In genomic region chr11:98816706-98817239, GRCm38 (mm10) we compare ENCODE assay signal across 25 mouse cellular contexts. TPM values are rescaled to one million over a fixed set of nuclear protein-coding genes. Genes with fewer than 3 reads are reported as not detected.
DNase-seq lines count a peak whose midpoint lies in the region; ATAC-seq and TF ChIP-seq lines count a peak whose summit lies in the region.
"Had no signal": no experiment of that assay in that cellular context is flagged by ENCODE, and none has a peak within 500 bp of the region (broad histone marks: within the 10 kb centered on the region; RNA-seq: fewer than 3 reads in every experiment).

No protein-coding gene starts in this region.

- 91% methylated on average over 1 of the region's 1 CpGs for WGBS in liver, adult 2 months
- WGBS in hindbrain, embryonic 16.5 days: 95% methylated on average over 1 of the region's 1 CpGs
- WGBS in midbrain, embryonic 13.5 days: 96% methylated on average over 1 of the region's 1 CpGs

- no peaks in the 10 kb centered on the region for H3K9me3 ChIP-seq in hindbrain, embryonic 16.5 days (ENCODE audit: control insufficient read depth, low read length)
- H3K9me3 ChIP-seq in midbrain, embryonic 13.5 days: no peaks in the 10 kb centered on the region
- H3K9me3 ChIP-seq: heart, embryonic 13.5 days; hindbrain, embryonic 13.5 days; liver, embryonic 13.5 days; neural tube, embryonic 12.5 days had no signal

- TF ChIP-seq POLR2A in liver, adult 2 months (IDR thresholded peaks at IDR 0.05; ENCODE audit: extremely low read depth, insufficient read depth, low read length): no peak

- H3K27ac ChIP-seq in liver, adult 2 months (replicated peaks; ENCODE audit: insufficient read depth, low read depth, low read length): 0 out of 2 replicates have a peak overlapping the region, but pooled peaks have one; percentile 16
- no peak overlapping the region for H3K27ac ChIP-seq in hindbrain, embryonic 16.5 days (ENCODE audit: low read depth, low read length)
- no peak overlapping the region for H3K27ac ChIP-seq in midbrain, embryonic 13.5 days
- H3K27ac ChIP-seq: heart, embryonic 13.5 days; hindbrain, embryonic 13.5 days; liver, embryonic 13.5 days; lung, embryonic 15.5 days; neural tube, embryonic 12.5 days; stomach, postnatal 0 days had no signal

- peaks cover 8% of the 10 kb centered on the region; the same call in 1 of the 2 replicates for H3K79me2 ChIP-seq in liver, adult 2 months (ENCODE audit: control insufficient read depth, insufficient read depth, low read length)

- ATAC-seq in common myeloid progenitor, adult 5-6 weeks (replicated peaks; ENCODE audit: low read depth, poor library complexity, severe bottlenecking): peak; percentile 86
- ATAC-seq in monocyte, adult 5-6 weeks (replicated peaks; ENCODE audit: insufficient number of reproducible peaks, low FRiP score, low TSS enrichment, poor library complexity, severe bottlenecking): peak; percentile 94
- ATAC-seq in hindbrain, embryonic 16.5 days: no peak
- no peak for ATAC-seq in midbrain, embryonic 13.5 days
- ATAC-seq: forebrain, embryonic 14.5 days; inflammation-experienced regulatory T-cells, adult 6 months had no signal

- peaks cover 41% of the 10 kb centered on the region for H3K36me3 ChIP-seq in liver, adult 2 months (ENCODE audit: control insufficient read depth, insufficient read depth, low read length)
- H3K36me3 ChIP-seq in hindbrain, embryonic 16.5 days (ENCODE audit: control insufficient read depth, insufficient read depth, low read length): peaks cover 36% of the 10 kb centered on the region
- H3K36me3 ChIP-seq in midbrain, embryonic 13.5 days: peaks cover 81% of the 10 kb centered on the region

- TF ChIP-seq CTCF in liver, adult 2 months (IDR thresholded peaks at IDR 0.05; ENCODE audit: low read depth, low read length): no peak

- no peaks in the 10 kb centered on the region for H3K4me1 ChIP-seq in liver, adult 2 months (ENCODE audit: control insufficient read depth, insufficient read depth, low read length)
- H3K4me1 ChIP-seq in hindbrain, embryonic 16.5 days (ENCODE audit: control insufficient read depth, insufficient read depth, low read depth, low read length): peaks cover 1% of the 10 kb centered on the region; the same call in 1 of the 2 replicates
- peaks cover 4% of the 10 kb centered on the region for H3K4me1 ChIP-seq in midbrain, embryonic 13.5 days (replicated peaks)
- H3K4me1 ChIP-seq: heart, embryonic 13.5 days; lung, embryonic 15.5 days had no signal

- H3K9ac ChIP-seq in liver, adult 2 months (ENCODE audit: low read depth, low read length): no peak overlapping the region
- no peak overlapping the region for H3K9ac ChIP-seq in hindbrain, embryonic 16.5 days (ENCODE audit: low read depth, low read length)
- H3K9ac ChIP-seq in midbrain, embryonic 13.5 days (replicated peaks): no peak overlapping the region
- H3K9ac ChIP-seq: heart, embryonic 13.5 days; hindbrain, embryonic 13.5 days; liver, embryonic 13.5 days; lung, embryonic 15.5 days; neural tube, embryonic 12.5 days had no signal

- H3K27me3 ChIP-seq in liver, adult 2 months (ENCODE audit: control insufficient read depth, insufficient read depth, low read length): no peaks in the 10 kb centered on the region
- H3K27me3 ChIP-seq in hindbrain, embryonic 16.5 days (replicated peaks; ENCODE audit: control insufficient read depth, insufficient read depth, low read length): no peaks in the 10 kb centered on the region
- H3K27me3 ChIP-seq in midbrain, embryonic 13.5 days: no peaks in the 10 kb centered on the region
- H3K27me3 ChIP-seq: heart, embryonic 13.5 days; hindbrain, embryonic 13.5 days; liver, embryonic 13.5 days; lung, embryonic 15.5 days; neural tube, embryonic 12.5 days had no signal

- H3K4me3 ChIP-seq in liver, adult 2 months (ENCODE audit: insufficient read depth, low read depth, low read length): no peak overlapping the region
- no peak overlapping the region for H3K4me3 ChIP-seq in hindbrain, embryonic 16.5 days (ENCODE audit: low read length)
- H3K4me3 ChIP-seq in midbrain, embryonic 13.5 days (replicated peaks): no peak overlapping the region
- H3K4me3 ChIP-seq: heart, embryonic 13.5 days; hindbrain, embryonic 13.5 days; liver, embryonic 13.5 days; lung, embryonic 15.5 days; neural tube, embryonic 12.5 days had no signal

- H3K4me2 ChIP-seq in hindbrain, embryonic 16.5 days (ENCODE audit: low read length): no peak overlapping the region
- H3K4me2 ChIP-seq in midbrain, embryonic 13.5 days (replicated peaks): no peak overlapping the region
- H3K4me2 ChIP-seq: heart, embryonic 13.5 days; hindbrain, embryonic 13.5 days; liver, embryonic 13.5 days; lung, embryonic 15.5 days; neural tube, embryonic 12.5 days had no signal

- peak; percentile 28 for DNase-seq in liver, adult 2 months (ENCODE audit: extremely low read depth, low read depth, low spot score)
- DNase-seq in liver: no peak
- peak; percentile 39 to 53 for DNase-seq in B cell, adult 2 months
- no peak for DNase-seq in adrenal gland, adult (ENCODE audit: inconsistent age in 2 of 2, low spot score in 1 of 2)
- DNase-seq: adrenal gland, postnatal 36 days; cerebellum, adult 11-12 months; cerebellum, postnatal 10 days; heart, adult 18-20 months; heart, postnatal 14 days; kidney, adult 18-20 months; kidney, postnatal 4 days; liver, embryonic 13.5 days; midbrain, embryonic 14.5 days; retina, postnatal 1 day had no signal

RNA-seq across cellular contexts. Expression of gene Casc3, which starts 12.1 kb away (rescaled TPM):
- total RNA-seq in liver, adult 2 months (2014; rRNA removed): 3.6 and 6.6 TPM in 2 replicates
- 11.2 and 12.5 TPM in 2 replicates for polyA plus RNA-seq in liver, adult 2 months (2012; rRNA removed)
- 39.5 and 46.5 TPM in 2 replicates for total RNA-seq in common myeloid progenitor, adult 5-6 weeks (2017)
- total RNA-seq in monocyte, adult 5-6 weeks (2017): 47.5 to 51.5 TPM (median 49.5 TPM) in 3 replicates
- polyA plus RNA-seq in hindbrain, embryonic 16.5 days (2015; fragmentation: Nextera tagmentation; extraction: Ambion mirVana): 41.7 and 49.2 TPM in 2 replicates
- polyA plus RNA-seq in midbrain, embryonic 13.5 days (2015; fragmentation: Nextera tagmentation; extraction: Ambion mirVana): 52.6 and 57.6 TPM in 2 replicates

RNA-seq across cellular contexts. Expression of gene Rapgefl1, which starts 19.8 kb away (rescaled TPM):
- total RNA-seq in liver, adult 2 months (2014; rRNA removed): 0.13 and 0.18 TPM in 2 replicates
- polyA plus RNA-seq in liver, adult 2 months (2012; rRNA removed): 1.4 and 1.9 TPM in 2 replicates
- 0.53 and 0.64 TPM in 2 replicates for total RNA-seq in common myeloid progenitor, adult 5-6 weeks (2017)
- total RNA-seq in monocyte, adult 5-6 weeks (2017): not detected in 3 replicates
- polyA plus RNA-seq in hindbrain, embryonic 16.5 days (2015; fragmentation: Nextera tagmentation; extraction: Ambion mirVana): 11.6 and 13.0 TPM in 2 replicates
- polyA plus RNA-seq in midbrain, embryonic 13.5 days (2015; fragmentation: Nextera tagmentation; extraction: Ambion mirVana): 4.7 and 5.8 TPM in 2 replicates

RNA-seq across cellular contexts. Expression of gene Msl1, which starts 21.5 kb away (rescaled TPM):
- 15.5 and 17.7 TPM in 2 replicates for total RNA-seq in liver, adult 2 months (2014; rRNA removed)
- polyA plus RNA-seq in liver, adult 2 months (2012; rRNA removed): 17.0 and 17.2 TPM in 2 replicates
- 72.8 and 88.2 TPM in 2 replicates for total RNA-seq in common myeloid progenitor, adult 5-6 weeks (2017)
- total RNA-seq in monocyte, adult 5-6 weeks (2017): 108 to 125 TPM (median 112 TPM) in 3 replicates
- polyA plus RNA-seq in hindbrain, embryonic 16.5 days (2015; fragmentation: Nextera tagmentation; extraction: Ambion mirVana): 28.2 and 28.6 TPM in 2 replicates
- 34.2 and 34.5 TPM in 2 replicates for polyA plus RNA-seq in midbrain, embryonic 13.5 days (2015; fragmentation: Nextera tagmentation; extraction: Ambion mirVana)

RNA-seq across cellular contexts. Expression of gene Nr1d1, which starts 41.6 kb away (rescaled TPM):
- 19.0 and 45.4 TPM in 2 replicates for total RNA-seq in liver, adult 2 months (2014; rRNA removed)
- polyA plus RNA-seq in liver, adult 2 months (2012; rRNA removed): 75.4 and 106 TPM in 2 replicates
- 0.58 and 1.6 TPM in 2 replicates for total RNA-seq in common myeloid progenitor, adult 5-6 weeks (2017)
- 0.68 to 4.7 TPM (median 1.9 TPM) in 3 replicates for total RNA-seq in monocyte, adult 5-6 weeks (2017)
- 4.9 and 5.6 TPM in 2 replicates for polyA plus RNA-seq in hindbrain, embryonic 16.5 days (2015; fragmentation: Nextera tagmentation; extraction: Ambion mirVana)
- 1.2 and 1.9 TPM in 2 replicates for polyA plus RNA-seq in midbrain, embryonic 13.5 days (2015; fragmentation: Nextera tagmentation; extraction: Ambion mirVana)

RNA-seq across cellular contexts. Expression of gene Wipf2, which starts 46.7 kb away (rescaled TPM):
- total RNA-seq in liver, adult 2 months (2014; rRNA removed): 1.5 and 1.9 TPM in 2 replicates
- polyA plus RNA-seq in liver, adult 2 months (2012; rRNA removed): 3.1 TPM in 2 replicates
- total RNA-seq in common myeloid progenitor, adult 5-6 weeks (2017): 4.6 and 6.4 TPM in 2 replicates
- 5.3 to 13.1 TPM (median 7.1 TPM) in 3 replicates for total RNA-seq in monocyte, adult 5-6 weeks (2017)
- 4.1 and 4.2 TPM in 2 replicates for polyA plus RNA-seq in hindbrain, embryonic 16.5 days (2015; fragmentation: Nextera tagmentation; extraction: Ambion mirVana)
- 4.9 and 5.2 TPM in 2 replicates for polyA plus RNA-seq in midbrain, embryonic 13.5 days (2015; fragmentation: Nextera tagmentation; extraction: Ambion mirVana)

Comparison
In these comparisons a context has a peak if more than half of its experiments do, and no peak if none do; other contexts are left out.
1. DNase-seq: peak in liver, adult 2 months (single experiment) and B cell, adult 2 months (2 of 2); none in liver (single experiment) and adrenal gland, adult (0 of 2).
2. ATAC-seq: peak in common myeloid progenitor, adult 5-6 weeks (single experiment) and monocyte, adult 5-6 weeks (single experiment); none in hindbrain, embryonic 16.5 days (single experiment) and midbrain, embryonic 13.5 days (single experiment).